Mouse (Mus musculus) 416B (cell line): Measurements from ENCODE around the gene Cyp3a44.
"Not testable (repeated sequence)": the region's sequence is repeated elsewhere in the genome, so short reads cannot be mapped to it uniquely, and the experiment has no call there.

Experiments used
- DNase-seq: peaks from one replicate; pipeline ENCODE4 v3.0.0; 2011; ENCODE audit warnings: low read depth

Gene Cyp3a44

DNA sequence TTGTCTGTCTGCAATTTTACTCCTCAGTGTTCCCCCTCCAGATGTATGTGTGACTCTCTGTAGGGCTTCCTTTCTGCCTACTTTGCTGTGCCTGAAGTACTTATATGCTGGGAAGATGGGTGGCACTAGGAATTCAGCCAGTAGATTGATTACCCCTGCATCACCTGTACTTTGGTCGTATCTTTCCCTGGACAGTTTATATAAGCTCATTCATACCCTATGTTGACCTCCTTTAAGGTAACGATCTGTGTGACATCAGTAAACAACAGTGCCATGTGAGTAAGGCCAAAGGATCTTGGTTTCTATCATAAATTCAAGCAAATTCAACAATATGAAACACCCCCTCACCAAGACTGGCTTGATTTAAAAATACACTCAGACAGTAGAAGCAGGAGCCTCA lies at the start of gene Cyp3a44:
Gene Cyp3a44 (minus strand): TSS at position 79 of the 400 bp plus-strand sequence.
- not testable (repeated sequence) for DNase-seq

DNA sequence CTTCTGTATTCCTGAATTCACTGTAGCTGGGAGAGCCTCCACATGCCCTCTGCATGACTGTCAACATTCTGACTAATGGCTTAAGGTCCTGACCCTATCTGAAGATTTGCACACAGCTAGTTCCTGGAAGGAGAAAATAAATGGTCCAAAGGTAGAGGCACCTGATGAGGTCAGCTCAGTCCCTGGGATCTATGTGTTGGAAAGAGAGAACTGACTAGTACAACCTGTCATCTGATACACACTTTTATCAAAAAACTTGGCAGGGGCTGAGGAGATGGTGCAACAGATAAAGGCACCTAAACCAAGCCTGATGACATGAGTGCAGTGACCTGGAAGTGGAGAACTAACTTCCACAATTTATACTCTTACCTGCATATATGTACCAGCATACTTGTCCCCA lies 5.4 kb downstream of the Cyp3a44 start:
- DNase-seq: not testable (repeated sequence)

DNA sequence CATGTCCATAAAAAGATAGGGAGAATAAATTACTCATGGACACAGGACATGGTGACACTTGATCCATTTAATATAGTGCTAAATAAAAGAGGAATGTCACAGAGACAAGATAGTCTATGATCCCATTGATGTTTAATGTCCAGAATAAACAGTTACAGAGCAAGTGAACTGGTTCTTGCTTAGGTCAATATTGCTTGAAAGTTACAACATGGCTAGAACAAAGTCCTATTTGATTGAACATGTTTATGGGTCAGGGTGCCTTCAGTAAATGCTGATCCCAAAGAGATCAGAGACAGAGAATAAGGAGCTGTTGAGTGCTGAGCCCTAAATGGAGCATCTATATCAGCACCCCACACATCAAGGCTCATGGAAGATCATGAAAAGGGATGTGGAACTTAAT lies 12.4 kb downstream of the Cyp3a44 start:
- not testable (repeated sequence) for DNase-seq

DNA sequence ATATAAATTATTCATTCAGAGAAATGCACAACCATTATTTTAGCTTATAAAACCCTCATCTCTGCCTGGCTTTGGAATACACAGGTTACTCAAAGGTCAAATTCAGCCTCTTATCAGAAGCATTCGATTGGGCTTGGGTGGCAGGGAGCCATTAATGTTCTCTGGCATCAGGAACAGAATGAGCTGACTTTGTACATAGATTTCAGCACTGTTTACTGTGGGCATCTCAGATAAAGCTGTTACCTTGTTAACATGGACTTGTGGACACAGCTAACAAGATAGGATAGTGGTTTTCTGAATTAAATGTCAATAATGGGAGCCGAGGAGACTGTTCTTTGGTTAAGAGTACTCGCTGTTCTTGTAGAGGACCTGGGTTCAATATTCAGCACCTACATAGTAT lies 68.2 kb downstream of the Cyp3a44 start:
- DNase-seq: not testable (repeated sequence)
